Mouse (Mus musculus): ENCODE data around the gene Slc39a2. TPM values are rescaled to one million over a fixed set of nuclear protein-coding genes. Genes with fewer than 3 reads are reported as not detected.

The Slc39a2 gene
- total RNA-seq, 2 experiments from 2014 or later = 0.56 to 1.3 TPM

- no peak for DNase-seq (ENCODE audit: low spot score in 2 of 2)
Measured at GRCm38 (mm10) chr14:51929968-51930367, 37.3 kb downstream of the Slc39a2 start.

DNA sequence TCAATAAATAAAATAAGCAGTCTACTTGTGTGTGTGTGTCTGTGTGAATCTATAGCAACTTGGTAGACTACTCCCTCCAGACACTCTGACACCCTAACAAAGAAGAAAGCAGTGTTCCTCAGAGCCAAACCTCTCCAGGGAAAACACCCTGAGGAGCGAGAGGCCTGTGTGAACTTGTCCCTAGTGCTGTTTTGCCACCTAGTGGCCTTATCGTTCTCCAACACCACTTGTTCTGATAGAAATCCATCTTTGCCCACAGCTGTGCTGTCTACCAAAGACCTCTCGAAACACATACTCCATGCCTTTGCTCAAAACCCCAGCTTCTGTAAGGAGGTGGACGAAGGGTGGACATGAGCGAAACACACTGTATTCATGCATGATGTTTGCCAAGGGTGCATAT is 38.1 kb downstream of the Slc39a2 start:
- DNase-seq (ENCODE audit: low spot score in 2 of 2) = peak in 1 of 2 experiments; percentile 52

DNA sequence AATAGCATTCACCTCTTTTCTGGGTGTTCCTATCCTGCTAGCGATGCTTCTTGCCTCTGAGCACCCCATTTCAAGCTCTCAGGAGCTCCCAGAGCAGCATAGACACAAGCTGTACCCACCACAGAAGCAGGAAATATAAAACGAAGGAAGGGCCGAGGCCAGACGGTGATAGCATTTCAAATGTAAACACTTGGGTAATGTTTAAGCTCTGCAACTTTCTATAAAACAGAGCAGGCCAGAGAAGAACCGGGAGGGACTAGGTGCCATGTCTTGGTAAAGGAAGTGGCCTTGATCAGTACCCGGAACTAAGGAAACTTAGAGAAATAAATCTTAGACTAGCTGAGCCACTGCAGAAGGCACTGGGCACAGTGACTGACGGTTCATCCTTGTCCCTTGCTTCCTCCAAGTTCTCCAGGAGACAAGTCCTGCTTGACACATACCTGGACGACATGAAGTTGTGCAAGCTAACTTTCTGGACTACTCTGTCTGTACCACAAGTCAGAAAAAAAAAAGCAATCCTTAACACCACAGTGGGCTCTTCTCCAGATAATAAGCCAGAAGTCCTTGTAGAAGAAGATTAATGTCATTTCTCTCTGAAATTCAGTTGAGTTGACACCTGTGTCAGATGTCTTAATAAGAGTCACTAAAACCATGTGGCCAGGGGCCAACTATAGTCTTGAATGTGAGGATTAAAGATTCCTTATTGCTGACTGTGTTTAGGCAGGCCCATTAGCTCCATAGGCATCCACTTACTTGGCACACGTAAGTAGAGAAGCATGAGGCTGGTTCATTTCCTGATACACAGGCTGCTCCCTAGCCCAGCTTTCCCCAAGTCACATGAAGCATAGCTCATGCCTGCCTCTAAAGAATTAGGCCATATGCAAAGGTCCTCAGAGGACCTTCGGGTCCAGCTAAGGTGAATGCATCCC is 39.7 kb downstream of the Slc39a2 start:
- no peak for DNase-seq (ENCODE audit: low spot score in 2 of 2)

- no peak for DNase-seq (ENCODE audit: low spot score in 2 of 2)
Measured at GRCm38 (mm10) chr14:51939005-51939404, 46.3 kb downstream of the Slc39a2 start.

GRCm38 (mm10) chr14:51940944-51941560 is 48.4 kb downstream of the Slc39a2 start:
- no peak for DNase-seq (ENCODE audit: low spot score in 2 of 2)

DNA sequence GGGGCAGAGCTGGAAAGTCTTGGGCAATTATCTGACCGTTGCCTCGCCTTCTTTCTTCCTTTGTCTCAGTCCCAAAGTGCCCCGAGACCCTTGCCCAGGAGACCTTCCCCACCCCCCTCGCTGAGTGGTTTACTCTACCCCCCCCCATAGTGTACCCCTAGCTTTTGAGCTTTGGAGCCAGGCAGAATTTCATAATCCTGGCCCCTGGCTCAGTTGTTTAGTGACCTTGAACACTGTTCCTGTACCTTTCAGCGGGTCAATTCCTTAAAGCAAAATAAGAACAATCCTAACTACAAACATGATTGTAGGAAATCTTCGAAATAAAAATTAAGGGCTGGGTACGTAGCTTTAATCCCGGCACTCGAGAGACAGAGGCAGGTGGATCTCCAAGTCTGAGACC is 48.9 kb downstream of the Slc39a2 start:
- no peak for DNase-seq (ENCODE audit: low spot score in 2 of 2)

- DNase-seq (ENCODE audit: low spot score in 2 of 2) = no peak
Measured at GRCm38 (mm10) chr14:51942236-51942635, 49.5 kb downstream of the Slc39a2 start.

GRCm38 (mm10) chr14:51943336-51943735 is 50.6 kb downstream of the Slc39a2 start:
- DNase-seq (ENCODE audit: low spot score in 2 of 2) = no peak

Other genes with a start within 250 kb of the Slc39a2 start
- gene Gm17079, start 197.4 kb upstream of the Slc39a2 start, total RNA-seq (2021) = not detected
- gene Gm5800, start 175.7 kb upstream of the Slc39a2 start, total RNA-seq (2021) = not detected
- gene Ang4, start 119.3 kb upstream of the Slc39a2 start, total RNA-seq (2021) = not detected
- gene AY358078, start 92.8 kb upstream of the Slc39a2 start, total RNA-seq (2021) = not detected
- gene Ear6, start 39.2 kb upstream of the Slc39a2 start, total RNA-seq (2021) = not detected
- gene Mettl17, start 8.0 kb upstream of the Slc39a2 start, total RNA-seq (2021) = 10 to 100 TPM; 30.5 to 36.3 TPM
- gene Ndrg2, start 21.3 kb downstream of the Slc39a2 start, total RNA-seq (2021) = 100 to 1,000 TPM; 256 to 257 TPM
- gene Tppp2, start 25.5 kb downstream of the Slc39a2 start, total RNA-seq (2021) = not detected
- gene Rnase13, start 29.9 kb downstream of the Slc39a2 start, total RNA-seq (2021) = not detected
- 10 to 100 TPM; 37.8 to 39.7 TPM for gene Arhgef40, start 91.8 kb downstream of the Slc39a2 start, total RNA-seq (2021)
- gene Tmem253, start 122.8 kb downstream of the Slc39a2 start, total RNA-seq (2021) = 1 to 10 TPM; 2.1 to 2.3 TPM
- gene Zfp219, start 127.8 kb downstream of the Slc39a2 start, total RNA-seq (2021) = 10 to 100 TPM; 53.9 to 61.2 TPM
- not detected for gene Olfr221, start 149.6 kb downstream of the Slc39a2 start, total RNA-seq (2021)
- gene Hnrnpc, start 211.1 kb downstream of the Slc39a2 start, total RNA-seq (2021) = 100 to 1,000 TPM; 285 to 298 TPM
- 1 to 10 TPM in 1 of 2 experiments, under 1 TPM in 1; 0.35 to 1.3 TPM for gene Rpgrip1, start 217.8 kb downstream of the Slc39a2 start, total RNA-seq (2021)

Measured in adrenal gland, adult 18-20 months (tissue).